Mouse (Mus musculus) kidney, postnatal 14 days (tissue): Measurements from ENCODE around the gene Unc5a.
A peak's percentile ranks its signal among the peaks of the same experiment; 100 is the strongest.

ENCODE experiments used
- DNase-seq: peaks from one replicate; pipeline ENCODE4 v3.0.0; 2022; ENCODE audit warnings: mixed read lengths

The Unc5a gene

GRCm38 (mm10) chr13:54955695-54956471, 6.7 kb downstream of the Unc5a start:
- peak; percentile 46 for DNase-seq

GRCm38 (mm10) chr13:54957281-54957680, 8.1 kb downstream of the Unc5a start:
- DNase-seq, result no peak

GRCm38 (mm10) chr13:54959059-54959701, 10.0 kb downstream of the Unc5a start:
- DNase-seq, result no peak

- no peak for DNase-seq
Measured at GRCm38 (mm10) chr13:54959842-54960241, 10.6 kb downstream of the Unc5a start.

DNA sequence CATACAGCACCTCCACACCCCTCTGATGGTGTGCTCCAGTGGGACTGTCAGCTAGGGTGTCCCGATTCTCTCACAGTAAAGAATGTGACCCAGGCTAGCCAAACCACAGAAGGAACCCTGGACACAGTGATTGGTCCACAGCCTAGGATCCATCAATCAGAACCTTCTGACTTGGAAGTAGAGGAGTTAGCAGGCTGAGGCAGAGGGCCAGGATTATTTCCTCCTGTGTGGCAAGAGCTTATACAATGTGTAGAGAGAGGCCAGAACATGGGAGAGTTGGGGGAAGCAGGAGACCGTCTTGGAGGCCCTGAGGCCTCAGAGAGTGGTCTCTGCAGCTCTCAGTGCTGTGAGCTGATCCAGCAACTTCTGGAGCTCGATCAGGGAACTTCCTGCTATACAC, 11.3 kb downstream of the Unc5a start:
- no peak for DNase-seq

DNA sequence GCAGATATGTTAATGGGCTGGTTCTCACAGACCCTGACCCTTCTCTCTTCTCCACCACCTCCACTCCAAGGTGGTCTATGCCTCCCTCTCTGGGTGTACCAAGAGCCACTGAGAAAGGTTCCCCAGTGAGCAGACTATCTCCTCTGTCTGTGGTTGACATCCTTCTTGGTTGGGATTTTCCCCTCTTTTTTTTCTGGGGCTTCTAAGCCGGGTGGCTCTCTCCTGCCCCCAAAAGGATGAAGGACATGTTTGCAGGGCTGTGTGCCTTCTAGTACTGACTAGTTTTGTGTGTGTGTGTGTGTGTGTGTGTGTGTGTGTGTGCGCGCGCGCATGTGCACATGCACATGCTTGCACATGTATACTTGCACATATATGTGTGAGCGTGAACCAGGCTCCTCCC, 16.0 kb downstream of the Unc5a start:
- DNase-seq, result no peak

- no peak for DNase-seq
Measured at GRCm38 (mm10) chr13:54967501-54967900, 18.3 kb downstream of the Unc5a start.

DNA sequence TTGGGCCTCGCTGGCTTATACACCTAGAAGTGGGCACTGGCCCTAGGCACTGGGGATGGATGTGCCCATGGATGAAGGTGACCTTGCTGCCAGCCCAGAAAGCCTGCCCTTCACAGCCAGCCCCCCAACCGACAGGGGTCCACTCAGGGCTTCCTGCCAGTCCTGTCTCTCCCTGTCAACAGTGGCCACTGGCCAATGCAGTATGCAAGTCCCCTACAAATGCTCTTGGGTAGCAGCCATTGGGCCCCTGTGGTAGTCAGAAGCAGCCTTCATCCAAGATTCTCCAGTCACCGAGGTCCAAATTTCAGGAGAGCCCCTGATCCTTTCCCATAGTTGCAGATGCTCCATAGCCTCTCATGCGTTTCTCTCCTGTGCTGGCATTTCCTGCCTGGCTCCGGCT, 19.4 kb downstream of the Unc5a start:
- DNase-seq, result no peak

- DNase-seq, result no peak
Measured at GRCm38 (mm10) chr13:54969513-54969912, 20.3 kb downstream of the Unc5a start.

GRCm38 (mm10) chr13:54970521-54971247, 21.5 kb downstream of the Unc5a start:
- DNase-seq, result peak; percentile 67

- DNase-seq, result no peak
Measured at GRCm38 (mm10) chr13:54975546-54975945, 26.3 kb downstream of the Unc5a start.

DNA sequence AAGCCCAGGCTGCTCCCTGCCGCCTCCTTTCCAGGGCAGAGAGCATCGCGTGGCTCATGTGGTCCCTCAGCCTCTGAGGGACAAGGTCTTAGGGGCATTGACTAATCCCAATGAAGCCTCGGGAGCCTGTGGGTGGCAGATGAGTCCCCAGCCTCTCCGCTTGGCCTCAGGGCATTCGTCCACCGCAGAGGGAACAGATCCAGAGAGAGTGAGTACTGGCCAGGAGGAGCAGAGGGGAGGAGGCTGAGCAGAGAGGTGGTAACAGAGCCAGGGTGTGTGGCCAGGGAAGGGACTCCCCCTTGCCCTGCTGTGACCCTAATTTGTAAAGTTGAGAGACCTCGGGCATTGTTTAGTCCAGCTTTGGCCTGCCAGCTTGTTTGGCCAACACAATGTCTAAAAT, 29.6 kb downstream of the Unc5a start:
- DNase-seq, result no peak

DNA sequence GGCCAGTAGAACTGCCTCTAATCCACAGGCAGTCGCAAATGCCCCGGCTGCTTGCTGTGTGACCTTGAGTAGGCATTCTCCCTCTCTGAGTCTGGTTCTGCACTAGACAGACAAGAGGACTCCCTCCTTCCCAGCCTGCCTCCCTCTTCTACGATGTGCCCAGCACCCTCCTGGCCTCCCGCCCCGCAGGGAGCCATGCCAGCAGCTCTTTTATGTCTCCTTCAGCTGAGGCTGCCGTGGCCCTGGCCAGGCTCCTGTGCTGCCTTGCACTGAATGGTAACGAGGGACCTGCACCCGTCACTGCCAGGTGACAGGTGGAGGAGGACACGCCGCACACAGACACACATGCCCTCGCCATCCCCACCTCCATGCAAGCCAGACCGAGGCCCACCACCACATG, 31.7 kb downstream of the Unc5a start:
- no peak for DNase-seq

DNA sequence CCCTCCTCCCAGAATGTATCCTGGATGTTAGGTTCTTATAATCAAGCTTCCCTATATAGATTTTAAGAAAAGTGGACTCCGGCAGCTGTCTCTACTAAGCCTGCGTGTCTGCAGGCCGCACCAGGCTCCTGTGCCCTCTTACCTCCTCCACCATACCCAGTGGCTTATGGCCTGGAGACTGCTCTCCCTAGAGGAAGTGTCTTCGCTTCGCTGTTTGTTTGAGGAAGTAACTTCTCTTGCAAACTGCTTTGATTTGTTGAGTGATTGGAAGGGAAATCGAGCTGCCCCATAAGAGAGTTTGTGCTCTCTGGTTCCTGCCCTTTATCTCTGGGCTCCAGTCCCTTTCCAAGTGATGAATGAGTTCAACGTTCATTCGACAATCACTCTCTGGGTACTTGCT, 33.8 kb downstream of the Unc5a start:
- no peak for DNase-seq

GRCm38 (mm10) chr13:54983614-54984013, 34.4 kb downstream of the Unc5a start:
- DNase-seq, result no peak

- no peak for DNase-seq
Measured at GRCm38 (mm10) chr13:54987405-54987804, 38.2 kb downstream of the Unc5a start.

GRCm38 (mm10) chr13:54988181-54988760, 39.1 kb downstream of the Unc5a start:
- no peak for DNase-seq

GRCm38 (mm10) chr13:54992215-54992614, 43.0 kb downstream of the Unc5a start:
- DNase-seq, result no peak

GRCm38 (mm10) chr13:54994576-54994975, 45.4 kb downstream of the Unc5a start:
- no peak for DNase-seq

DNA sequence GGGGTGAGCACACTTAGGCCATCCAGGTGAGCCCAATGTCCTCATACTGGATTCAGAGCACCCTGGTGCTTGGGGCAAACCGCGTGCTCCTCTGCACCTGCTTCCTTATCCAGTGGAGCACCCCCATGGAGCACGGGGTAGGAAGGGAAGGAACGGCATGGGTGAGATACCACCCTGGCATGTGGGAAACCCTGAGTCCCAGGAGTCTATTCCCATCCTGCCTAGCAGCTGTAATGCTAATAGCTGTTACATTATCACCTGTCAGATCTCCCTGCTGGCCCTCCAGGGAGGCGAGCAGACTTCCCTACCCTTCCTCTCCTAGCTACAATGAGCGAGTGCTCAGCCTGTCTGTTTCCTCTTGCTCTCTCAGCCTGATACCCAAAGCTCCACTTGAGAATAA, 46.0 kb downstream of the Unc5a start:
- no peak for DNase-seq

GRCm38 (mm10) chr13:54997568-54997967, 48.4 kb downstream of the Unc5a start:
- DNase-seq, result no peak

DNA sequence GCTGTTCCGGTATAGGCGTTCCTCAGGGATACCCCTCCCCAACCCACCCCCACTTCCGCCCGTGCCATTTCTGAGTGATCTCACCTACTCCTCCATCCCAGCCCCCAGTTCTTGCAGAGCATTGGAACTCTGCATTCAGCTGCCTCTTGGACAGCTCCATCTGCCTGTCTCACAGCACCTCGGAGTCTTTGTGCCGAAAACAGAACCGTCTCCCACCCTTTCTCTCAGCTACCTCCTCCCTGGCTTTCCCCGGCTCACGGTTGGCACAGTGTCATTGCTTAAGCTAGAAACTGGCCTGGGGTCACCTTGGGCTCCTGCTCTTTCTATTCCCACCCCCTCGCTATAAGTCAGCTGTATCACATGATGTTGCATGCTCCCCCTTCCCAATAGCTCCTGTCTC, 51.2 kb downstream of the Unc5a start:
- no peak for DNase-seq

DNA sequence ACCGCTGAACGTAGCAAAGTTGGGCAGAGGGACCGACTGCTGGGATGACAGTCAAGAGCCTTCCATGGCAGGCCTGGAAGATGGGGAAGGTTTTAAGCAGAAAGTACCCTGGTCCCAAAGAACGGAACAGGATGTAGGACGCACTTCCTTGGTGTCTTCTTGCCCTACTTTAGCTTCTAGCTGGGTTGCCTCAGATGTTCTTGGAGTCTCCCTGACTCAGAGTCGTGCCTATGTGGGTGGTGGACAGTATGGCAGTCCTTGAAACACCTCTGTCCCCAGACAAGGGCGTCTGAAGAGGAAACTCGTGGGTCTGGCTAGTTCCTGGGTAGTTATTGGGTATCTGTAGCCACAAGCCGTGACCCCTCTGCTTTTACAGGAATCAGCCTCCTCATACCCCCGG, 52.9 kb downstream of the Unc5a start:
- no peak for DNase-seq

DNA sequence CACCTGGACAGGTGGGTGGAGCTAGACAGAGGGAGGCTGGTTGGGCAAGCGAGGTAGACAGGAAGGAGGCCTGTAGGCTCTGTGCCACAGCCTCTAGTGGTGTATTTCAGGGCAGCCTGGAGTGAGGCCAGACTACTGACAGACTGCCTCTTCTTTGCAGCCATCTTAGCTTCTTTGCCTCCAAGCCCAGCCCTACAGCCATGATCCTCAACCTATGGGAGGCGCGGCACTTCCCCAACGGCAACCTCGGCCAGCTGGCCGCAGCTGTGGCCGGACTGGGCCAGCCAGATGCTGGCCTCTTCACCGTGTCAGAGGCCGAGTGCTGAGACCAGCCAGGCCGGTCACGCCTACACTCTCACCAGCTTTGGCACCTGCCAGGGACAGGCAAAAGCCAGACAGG, 55.4 kb downstream of the Unc5a start:
- no peak for DNase-seq
